Mouse (Mus musculus): ENCODE measurements around the gene Bnipl. TPM values are rescaled to one million over a fixed set of nuclear protein-coding genes. Genes with fewer than 3 reads are reported as not detected.
"Not testable (repeated sequence)": the region's sequence is repeated elsewhere in the genome, so short reads cannot be mapped to it uniquely, and the experiment has no call there.

Bnipl gene
- total RNA-seq, 2 experiments from 2014 or later: not detected

- ATAC-seq (replicated peaks; ENCODE audit: poor library complexity, severe bottlenecking): peak; percentile 86
Measured at GRCm38 (mm10) chr3:95217255-95218134, 33.5 kb downstream of the Bnipl start, which contains the start of gene Gabpb2. Gabpb2 (minus strand) TSS chr3:95217916.

DNA sequence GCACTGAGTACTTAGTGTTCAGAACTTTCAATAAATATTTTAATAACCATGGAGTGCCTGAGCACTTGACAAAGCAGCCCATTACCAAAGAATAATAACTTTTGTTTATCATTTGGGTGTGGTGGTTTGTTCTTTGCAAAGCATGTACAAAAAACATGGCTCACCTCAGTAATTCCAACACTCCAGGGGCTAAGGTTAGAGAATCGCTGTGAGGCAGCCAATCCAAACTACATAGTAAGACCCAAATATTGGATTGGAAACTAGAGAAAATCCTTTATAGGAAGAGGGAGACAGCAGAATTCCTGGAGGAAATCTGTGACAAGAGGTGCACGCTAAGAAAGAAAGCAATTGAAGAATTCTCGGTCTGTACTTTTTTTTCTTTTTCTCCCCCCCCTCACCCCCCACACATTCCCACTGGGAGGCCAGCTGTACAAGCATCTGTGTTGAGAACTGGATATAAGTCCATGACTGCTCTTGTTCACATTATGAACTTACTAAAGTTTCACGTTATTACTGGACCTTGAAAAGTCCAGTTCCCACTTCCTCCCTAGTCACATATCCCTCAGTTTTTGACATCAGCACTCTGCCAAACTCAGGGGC lies 34.2 kb downstream of the Bnipl start:
- no peak for ATAC-seq (replicated peaks; ENCODE audit: poor library complexity, severe bottlenecking)

- ATAC-seq (replicated peaks; ENCODE audit: poor library complexity, severe bottlenecking): no peak
Measured at GRCm38 (mm10) chr3:95213609-95213975, 37.4 kb downstream of the Bnipl start.

- ATAC-seq (replicated peaks; ENCODE audit: poor library complexity, severe bottlenecking): not testable (repeated sequence)
Measured at GRCm38 (mm10) chr3:95212889-95213608, 37.9 kb downstream of the Bnipl start.

- ATAC-seq (replicated peaks; ENCODE audit: poor library complexity, severe bottlenecking): no peak
Measured at GRCm38 (mm10) chr3:95210585-95210984, 40.4 kb downstream of the Bnipl start.

DNA sequence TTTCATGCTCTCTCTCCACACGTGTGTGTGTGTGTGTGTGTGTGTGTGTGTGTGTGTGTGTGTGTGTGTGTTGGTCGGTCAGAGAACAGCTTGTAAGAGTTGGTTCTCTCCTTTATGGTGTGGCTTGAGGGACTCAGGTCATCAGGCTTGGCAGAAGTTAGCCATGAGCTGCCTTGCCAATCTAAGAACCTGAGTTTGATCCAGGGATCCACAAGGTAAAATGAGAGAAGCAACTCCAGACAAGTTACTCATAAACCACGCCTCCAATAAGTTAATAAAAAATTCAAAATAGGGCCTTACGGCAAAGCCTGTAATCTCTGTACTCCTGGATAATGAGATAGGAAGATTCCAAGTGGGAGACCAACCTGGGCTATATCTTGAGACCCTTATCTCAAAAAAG lies 42.7 kb downstream of the Bnipl start:
- no peak for ATAC-seq (replicated peaks; ENCODE audit: poor library complexity, severe bottlenecking)

- no peak for ATAC-seq (replicated peaks; ENCODE audit: poor library complexity, severe bottlenecking)
Measured at GRCm38 (mm10) chr3:95203880-95204279, 47.1 kb downstream of the Bnipl start.

DNA sequence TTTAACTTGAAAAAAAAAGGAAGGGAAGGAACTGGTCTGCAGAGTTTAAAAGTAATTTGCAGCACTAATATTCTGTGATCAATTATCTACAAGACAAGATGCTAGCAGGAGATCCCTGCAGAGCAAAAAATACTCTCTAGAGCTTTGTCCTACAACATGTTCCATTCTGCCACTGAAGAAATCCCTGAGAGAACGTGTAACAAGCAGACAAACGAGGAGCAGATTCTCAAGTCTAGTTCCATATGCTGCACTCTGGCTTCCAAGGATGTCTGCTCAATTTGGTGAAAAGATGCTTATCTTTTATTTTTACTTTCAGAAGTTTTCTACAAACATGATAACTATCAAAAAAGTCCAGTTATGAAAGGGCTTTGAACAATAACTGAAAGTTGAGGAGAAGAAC lies 50.4 kb downstream of the Bnipl start:
- no peak for ATAC-seq (replicated peaks; ENCODE audit: poor library complexity, severe bottlenecking)

DNA sequence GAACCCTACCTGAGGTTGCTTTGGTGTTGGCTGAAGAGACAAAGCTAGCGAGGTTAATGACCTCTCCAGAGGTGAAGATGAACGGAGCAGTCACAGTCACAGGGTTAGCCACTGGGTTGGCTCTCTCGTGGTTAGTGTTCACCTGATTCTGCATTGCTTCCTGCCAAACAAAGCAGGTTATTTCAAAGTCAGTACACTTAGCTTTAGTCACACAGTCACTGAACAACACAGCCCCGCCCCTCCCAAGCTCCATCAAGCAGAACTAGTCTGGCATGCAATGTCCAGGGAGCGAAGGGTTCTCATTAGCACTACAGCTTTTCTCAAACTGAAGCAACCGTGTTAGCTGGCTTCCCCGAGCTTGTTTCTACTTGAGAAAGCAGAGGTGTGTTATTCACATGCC lies 50.9 kb downstream of the Bnipl start:
- ATAC-seq (replicated peaks; ENCODE audit: poor library complexity, severe bottlenecking): no peak

DNA sequence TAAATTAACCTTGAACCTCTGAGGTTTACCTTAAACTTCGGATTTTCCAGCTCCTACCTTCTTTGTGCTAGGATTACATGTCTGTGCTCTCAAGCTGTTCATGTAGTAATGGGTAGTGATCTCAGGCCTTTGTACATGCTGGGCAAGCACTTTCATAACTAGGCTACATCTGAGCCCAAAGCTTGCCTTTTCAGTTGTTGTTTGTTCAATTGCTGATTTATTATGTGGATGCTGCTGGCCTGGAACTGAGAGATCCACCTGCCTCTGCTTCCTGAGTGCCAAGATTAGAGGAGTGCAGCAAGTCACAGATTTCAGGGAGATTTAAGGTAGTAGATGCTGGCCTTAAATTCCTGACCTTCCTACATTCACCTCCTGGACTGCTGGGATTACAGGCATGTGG lies 51.9 kb downstream of the Bnipl start:
- ATAC-seq (replicated peaks; ENCODE audit: poor library complexity, severe bottlenecking): no peak

DNA sequence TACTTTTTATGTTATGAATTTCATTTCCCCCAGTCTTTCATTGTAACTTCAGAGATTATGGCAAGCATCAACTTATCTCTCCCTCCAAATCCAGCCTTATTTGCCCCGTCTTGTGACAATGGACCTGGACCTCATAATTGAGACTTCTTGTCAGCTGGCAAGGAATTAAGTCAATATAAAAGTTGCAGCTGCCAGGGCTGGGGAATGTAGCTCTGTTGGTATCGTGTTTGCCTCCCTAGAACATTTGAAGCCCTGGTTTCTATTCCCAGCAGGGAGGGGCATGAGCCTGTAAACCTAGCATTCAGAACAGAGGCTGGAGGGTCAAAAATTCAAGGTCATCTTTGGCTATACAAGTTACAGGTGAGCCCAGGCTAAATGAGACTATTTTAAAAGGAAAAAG lies 55.2 kb downstream of the Bnipl start:
- no peak for ATAC-seq (replicated peaks; ENCODE audit: poor library complexity, severe bottlenecking)

- no peak for ATAC-seq (replicated peaks; ENCODE audit: poor library complexity, severe bottlenecking)
Measured at GRCm38 (mm10) chr3:95194721-95195135, 56.3 kb downstream of the Bnipl start.

Other genes with a start within 250 kb of the Bnipl start
- 35.0 and 36.7 TPM in 2 replicates for gene Zfp687, start 235.7 kb downstream of the Bnipl start, total RNA-seq (2014; fragmentation: Nextera tagmentation)
- gene Zfp687, start 235.7 kb downstream of the Bnipl start, total RNA-seq (2017): 18.4 and 20.6 TPM in 2 replicates
- 112 and 128 TPM in 2 replicates for gene Psmd4, start 208.6 kb downstream of the Bnipl start, total RNA-seq (2014; fragmentation: Nextera tagmentation)
- gene Psmd4, start 208.6 kb downstream of the Bnipl start, total RNA-seq (2017): 196 and 226 TPM in 2 replicates
- gene Pip5k1a, start 144.3 kb downstream of the Bnipl start, total RNA-seq (2014; fragmentation: Nextera tagmentation): 22.8 and 23.8 TPM in 2 replicates
- gene Pip5k1a, start 144.3 kb downstream of the Bnipl start, total RNA-seq (2017): 14.4 and 16.0 TPM in 2 replicates
- gene Vps72, start 140.2 kb downstream of the Bnipl start, total RNA-seq (2014; fragmentation: Nextera tagmentation): 54.8 and 58.1 TPM in 2 replicates
- gene Vps72, start 140.2 kb downstream of the Bnipl start, total RNA-seq (2017): 50.0 and 62.4 TPM in 2 replicates
- gene Tmod4, start 126.7 kb downstream of the Bnipl start, total RNA-seq (2014; fragmentation: Nextera tagmentation): 9.4 and 13.9 TPM in 2 replicates
- gene Tmod4, start 126.7 kb downstream of the Bnipl start, total RNA-seq (2017): not detected in 2 replicates
- 41.2 and 82.8 TPM in 2 replicates for gene Scnm1, start 117.2 kb downstream of the Bnipl start, total RNA-seq (2014; fragmentation: Nextera tagmentation)
- gene Scnm1, start 117.2 kb downstream of the Bnipl start, total RNA-seq (2017): 53.1 and 64.1 TPM in 2 replicates
- gene Lysmd1, start 117.1 kb downstream of the Bnipl start, total RNA-seq (2014; fragmentation: Nextera tagmentation): 3.1 and 4.3 TPM in 2 replicates
- 2.7 and 4.4 TPM in 2 replicates for gene Lysmd1, start 117.1 kb downstream of the Bnipl start, total RNA-seq (2017)
- 30.5 and 40.2 TPM in 2 replicates for gene Tnfaip8l2, start 108.8 kb downstream of the Bnipl start, total RNA-seq (2014; fragmentation: Nextera tagmentation)
- 21.0 and 24.3 TPM in 2 replicates for gene Tnfaip8l2, start 108.8 kb downstream of the Bnipl start, total RNA-seq (2017)
- not detected in 2 replicates for gene Sema6c, start 90.7 kb downstream of the Bnipl start, total RNA-seq (2014; fragmentation: Nextera tagmentation)
- not detected in 2 replicates for gene Sema6c, start 90.7 kb downstream of the Bnipl start, total RNA-seq (2017)
- gene Gabpb2, start 33.3 kb downstream of the Bnipl start, total RNA-seq (2014; fragmentation: Nextera tagmentation): 36.0 and 54.3 TPM in 2 replicates
- 39.8 and 43.6 TPM in 2 replicates for gene Gabpb2, start 33.3 kb downstream of the Bnipl start, total RNA-seq (2017)
- 93.6 and 99.1 TPM in 2 replicates for gene Cdc42se1, start 22.5 kb downstream of the Bnipl start, total RNA-seq (2014; fragmentation: Nextera tagmentation)
- gene Cdc42se1, start 22.5 kb downstream of the Bnipl start, total RNA-seq (2017): 43.0 and 61.6 TPM in 2 replicates
- 3.2 and 6.9 TPM in 2 replicates for gene Mllt11, start 19.0 kb downstream of the Bnipl start, total RNA-seq (2014; fragmentation: Nextera tagmentation)
- 1.7 and 1.9 TPM in 2 replicates for gene Mllt11, start 19.0 kb downstream of the Bnipl start, total RNA-seq (2017)
- gene Gm128, start 9.6 kb downstream of the Bnipl start, total RNA-seq (2014; fragmentation: Nextera tagmentation): 1.0 TPM in 1 of 2 replicates, not detected in the other
- gene Gm128, start 9.6 kb downstream of the Bnipl start, total RNA-seq (2017): 0.22 and 1.8 TPM in 2 replicates
- 26.9 and 56.5 TPM in 2 replicates for gene Mindy1, start 30.2 kb upstream of the Bnipl start, total RNA-seq (2014; fragmentation: Nextera tagmentation)
- 22.8 and 30.0 TPM in 2 replicates for gene Mindy1, start 30.2 kb upstream of the Bnipl start, total RNA-seq (2017)
- gene Prune1, start 30.9 kb upstream of the Bnipl start, total RNA-seq (2014; fragmentation: Nextera tagmentation): 17.8 and 25.4 TPM in 2 replicates
- gene Prune1, start 30.9 kb upstream of the Bnipl start, total RNA-seq (2017): 9.3 and 11.3 TPM in 2 replicates
- gene Anxa9, start 56.0 kb upstream of the Bnipl start, total RNA-seq (2014; fragmentation: Nextera tagmentation): 15.5 and 18.0 TPM in 2 replicates
- 5.0 and 5.4 TPM in 2 replicates for gene Anxa9, start 56.0 kb upstream of the Bnipl start, total RNA-seq (2017)
- gene Cers2, start 63.6 kb upstream of the Bnipl start, total RNA-seq (2014; fragmentation: Nextera tagmentation): 193 and 213 TPM in 2 replicates
- gene Cers2, start 63.6 kb upstream of the Bnipl start, total RNA-seq (2017): 87.8 and 88.6 TPM in 2 replicates
- 40.6 and 43.4 TPM in 2 replicates for gene Setdb1, start 106.0 kb upstream of the Bnipl start, total RNA-seq (2014; fragmentation: Nextera tagmentation)
- 28.9 and 32.8 TPM in 2 replicates for gene Setdb1, start 106.0 kb upstream of the Bnipl start, total RNA-seq (2017)
- not detected in 2 replicates for gene 4930558C23Rik, start 151.6 kb upstream of the Bnipl start, total RNA-seq (2014; fragmentation: Nextera tagmentation)
- not detected in 2 replicates for gene 4930558C23Rik, start 151.6 kb upstream of the Bnipl start, total RNA-seq (2017)
- 31.4 and 34.3 TPM in 2 replicates for gene Arnt, start 183.2 kb upstream of the Bnipl start, total RNA-seq (2014; fragmentation: Nextera tagmentation)
- gene Arnt, start 183.2 kb upstream of the Bnipl start, total RNA-seq (2017): 14.7 and 17.1 TPM in 2 replicates
- gene Ctsk, start 248.1 kb upstream of the Bnipl start, total RNA-seq (2014; fragmentation: Nextera tagmentation): not detected in 2 replicates
- gene Ctsk, start 248.1 kb upstream of the Bnipl start, total RNA-seq (2017): not detected in 2 replicates